Mouse (Mus musculus) stomach, postnatal 0 days (tissue): ENCODE results near the gene Olfr430.

Experiments
- CTCF ChIP-seq: IDR thresholded peaks from 2 replicates; pipeline ENCODE4 v1.5.1; 2016; ENCODE audit warnings: antibody characterized with exemption, low read depth, mild to moderate bottlenecking, moderate library complexity
- EP300 ChIP-seq: optimal IDR thresholded peaks from 2 replicates; pipeline ENCODE3; 2016; ENCODE audit warnings: antibody characterized with exemption

GRCm38 (mm10) chr1:174121062-174121461, 54.7 kb downstream of the Olfr430 start, which contains the start of gene Olfr231:
- TF ChIP-seq EP300: no peak
- TF ChIP-seq CTCF: no peak
